Mouse (Mus musculus): ENCODE results near the gene Tab1. TPM values are rescaled to one million over a fixed set of nuclear protein-coding genes. Genes with fewer than 3 reads are reported as not detected.

The Tab1 gene
- polyA plus RNA-seq (2016; fragmentation: Nextera tagmentation; extraction: Ambion mirVana) = 40.8 and 42.8 TPM in 2 replicates

DNA sequence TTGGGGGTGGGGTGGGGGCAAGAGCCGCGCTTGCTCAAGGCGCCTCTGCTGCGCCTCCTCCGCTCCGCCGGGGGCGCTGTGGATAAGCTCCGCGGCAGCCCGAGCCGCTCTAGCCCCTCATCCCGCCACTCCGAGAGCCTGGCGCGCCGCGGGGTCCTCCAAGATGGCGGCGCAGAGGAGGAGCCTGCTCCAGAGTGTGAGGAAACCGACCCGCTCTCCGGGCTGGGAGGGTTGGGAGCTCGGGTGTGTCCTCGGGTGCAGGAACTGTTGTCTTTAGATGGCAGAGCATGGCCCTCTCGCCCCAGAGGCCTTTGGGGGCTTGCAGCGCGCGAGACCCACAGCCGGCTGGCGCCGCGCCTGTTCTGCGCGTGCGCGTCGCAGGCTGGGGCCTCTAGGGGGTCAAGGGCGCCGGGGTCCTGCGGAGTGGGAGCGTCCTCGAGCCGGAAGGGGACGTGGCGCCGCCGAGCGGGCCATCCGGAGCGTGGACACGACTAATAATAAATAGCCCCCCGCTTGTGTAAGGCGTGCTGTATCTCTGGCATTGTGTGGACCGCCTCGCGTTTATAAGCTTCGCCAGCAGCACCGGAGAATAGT is at the start of gene Tab1:
Gene Tab1 (plus strand): TSS at position 135 of the 594 bp plus-strand sequence.
- Histone ChIP-seq H3K27ac (peak within 1 kb of the TSS; percentile 100), H3K36me3 (replicated peaks) (peaks cover 23% of the 10 kb centered on the region), H3K4me1 (peaks cover 29% of the 10 kb centered on the region), H3K27me3 (ENCODE audit: poor library complexity, severe bottlenecking) (no peaks in the 10 kb centered on the region; the same call in 1 of the 2 replicates), H3K9me3 (no peaks in the 10 kb centered on the region), H3K4me3 (peak within 1 kb of the TSS; percentile 84)
- WGBS = under 1% methylated on average over 59 of the region's 59 CpGs
- peak; percentile 93 for DNase-seq (ENCODE audit: extremely low spot score, low spot score)

GRCm38 (mm10) chr15:80083276-80083731 is 49.6 kb upstream of the Tab1 start:
- Histone ChIP-seq H3K4me3 (peak overlapping the region; percentile 71), H3K9me3 (peaks cover 3% of the 10 kb centered on the region; the same call in 1 of the 2 replicates), H3K4me1 (peaks cover 28% of the 10 kb centered on the region), H3K27me3 (ENCODE audit: poor library complexity, severe bottlenecking) (no peaks in the 10 kb centered on the region), H3K27ac (peak overlapping the region; percentile 93), H3K36me3 (replicated peaks) (peaks cover 43% of the 10 kb centered on the region)
- peak; percentile 98 for DNase-seq (ENCODE audit: extremely low spot score, low spot score)
- WGBS = under 1% methylated on average over 30 of the region's 30 CpGs

DNA sequence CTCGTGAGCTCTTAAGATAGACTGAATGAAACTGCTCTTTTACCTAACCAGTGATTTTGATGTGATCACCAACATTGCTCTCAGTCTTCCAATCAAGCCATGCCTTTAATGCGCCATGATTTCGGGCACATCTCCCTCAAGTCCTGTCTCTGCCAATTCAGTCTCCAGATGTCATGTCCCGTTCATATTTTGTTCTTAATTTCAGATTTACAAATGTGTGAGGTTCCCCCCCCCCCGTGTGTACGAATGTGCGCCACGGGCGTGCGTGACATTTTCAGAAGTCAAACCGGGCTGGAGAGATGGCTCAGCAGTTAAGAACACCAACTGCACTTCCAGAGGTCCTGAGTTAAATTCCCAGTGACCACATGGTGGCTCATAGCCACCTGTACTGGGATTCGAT is 49.2 kb upstream of the Tab1 start:
- Histone ChIP-seq H3K27ac (peak overlapping the region; percentile 93), H3K27me3 (ENCODE audit: poor library complexity, severe bottlenecking) (no peaks in the 10 kb centered on the region), H3K4me1 (peaks cover 28% of the 10 kb centered on the region), H3K4me3 (peak overlapping the region; percentile 71), H3K36me3 (replicated peaks) (peaks cover 39% of the 10 kb centered on the region), H3K9me3 (peaks cover 3% of the 10 kb centered on the region; the same call in 1 of the 2 replicates)
- 2% methylated on average over 12 of the region's 12 CpGs for WGBS
- peak; percentile 60 for DNase-seq (ENCODE audit: extremely low spot score, low spot score)

DNA sequence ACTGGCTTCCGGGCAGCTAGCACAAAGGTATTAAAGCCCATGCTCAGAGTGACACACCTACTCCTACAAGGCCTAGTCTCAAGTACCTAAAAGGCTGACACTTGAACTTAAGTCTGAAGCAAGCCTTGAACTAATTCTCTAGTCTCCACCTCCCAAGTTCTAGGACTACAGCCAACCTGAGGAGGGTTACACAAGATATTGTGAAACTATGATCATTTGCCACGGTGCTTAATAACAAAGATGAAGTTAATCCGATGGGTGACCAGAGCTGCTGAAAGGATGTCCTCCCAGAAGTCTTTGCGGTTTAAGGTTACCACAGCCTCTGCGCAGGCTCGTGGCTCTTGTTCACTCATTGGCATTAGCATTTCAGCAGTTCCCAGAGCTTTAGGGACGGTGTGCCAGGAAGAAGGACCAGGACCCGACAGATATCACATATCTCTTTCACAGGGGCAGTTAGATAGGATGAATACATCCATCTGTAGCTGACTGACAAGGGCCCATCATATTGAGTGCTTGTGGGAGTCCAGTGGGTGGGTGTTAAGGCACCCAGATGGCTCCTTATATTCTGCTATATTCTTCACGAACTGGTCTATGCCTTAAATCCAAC is 45.4 kb upstream of the Tab1 start:
- WGBS = 87% methylated on average over 9 of the region's 9 CpGs
- peaks cover under 1% of the 10 kb centered on the region for H3K36me3 ChIP-seq (replicated peaks)
- no peak overlapping the region for H3K27ac ChIP-seq

DNA sequence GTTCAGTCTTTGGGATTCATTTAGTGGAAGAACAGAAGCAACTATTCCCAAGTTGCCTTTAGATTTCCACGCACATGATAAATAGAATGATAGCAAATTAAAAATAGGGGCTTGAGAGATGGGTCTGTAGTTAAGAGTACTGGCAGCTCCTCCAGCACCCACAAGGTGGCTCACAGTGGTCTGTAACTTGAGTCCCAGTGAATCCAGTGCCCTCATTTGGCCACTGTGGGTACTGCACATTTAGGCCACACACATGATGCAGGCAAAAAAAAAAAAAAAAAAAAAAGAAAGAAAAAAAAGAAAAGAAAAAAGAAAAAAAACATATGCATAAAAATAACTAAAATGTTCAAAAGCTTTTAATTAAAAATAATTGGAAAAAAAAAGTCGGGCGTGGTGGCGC is 44.3 kb upstream of the Tab1 start:
- no peak overlapping the region for H3K4me3 ChIP-seq
- peak; percentile 83 for DNase-seq (ENCODE audit: extremely low spot score, low spot score)
- no peak overlapping the region for H3K27ac ChIP-seq
- WGBS = 32% methylated on average over 4 of the region's 4 CpGs
- no peaks in the 10 kb centered on the region for H3K36me3 ChIP-seq (replicated peaks)
- H3K9me3 ChIP-seq = peaks cover 3% of the 10 kb centered on the region; the same call in 1 of the 2 replicates
- H3K27me3 ChIP-seq (ENCODE audit: poor library complexity, severe bottlenecking) = peaks cover 45% of the 10 kb centered on the region
- peaks cover 29% of the 10 kb centered on the region for H3K4me1 ChIP-seq

More for the DNA sequence above, 45.4 kb upstream of the Tab1 start:
- Histone ChIP-seq H3K27me3 (ENCODE audit: poor library complexity, severe bottlenecking) (peaks cover 34% of the 10 kb centered on the region), H3K4me3 (no peak overlapping the region), H3K4me1 (peaks cover 24% of the 10 kb centered on the region), H3K9me3 (peaks cover 3% of the 10 kb centered on the region; the same call in 1 of the 2 replicates)
- DNase-seq (ENCODE audit: extremely low spot score, low spot score) = no peak

GRCm38 (mm10) chr15:80090155-80090554 is 42.8 kb upstream of the Tab1 start:
- Histone ChIP-seq H3K36me3 (replicated peaks) (no peaks in the 10 kb centered on the region), H3K27ac (no peak overlapping the region), H3K4me3 (no peak overlapping the region), H3K9me3 (peaks cover 3% of the 10 kb centered on the region; the same call in 1 of the 2 replicates), H3K4me1 (peaks cover 29% of the 10 kb centered on the region), H3K27me3 (ENCODE audit: poor library complexity, severe bottlenecking) (peaks cover 52% of the 10 kb centered on the region)
- WGBS = 81% methylated on average over 11 of the region's 11 CpGs
- DNase-seq (ENCODE audit: extremely low spot score, low spot score) = no peak

DNA sequence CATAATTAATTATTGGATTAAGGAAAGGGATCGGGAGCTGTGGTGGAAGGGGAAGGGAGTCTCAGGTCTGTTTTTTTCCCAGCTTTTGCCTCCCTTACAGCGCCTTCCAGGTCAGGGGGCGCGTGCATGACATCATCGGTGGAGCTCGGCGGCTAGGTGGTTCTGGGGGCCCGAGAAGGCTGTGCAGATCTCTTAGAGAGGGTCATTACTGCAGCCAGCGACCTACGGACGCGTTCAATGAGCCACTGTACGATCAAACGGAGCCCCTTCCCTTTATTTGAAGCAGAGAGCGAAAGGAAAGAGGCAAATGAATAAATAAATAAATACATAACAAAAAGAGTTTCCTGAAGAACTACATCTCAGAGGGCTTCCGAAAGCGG is 42.2 kb upstream of the Tab1 start:
- Histone ChIP-seq H3K4me1 (peaks cover 29% of the 10 kb centered on the region), H3K4me3 (peak overlapping the region; percentile 77), H3K27me3 (ENCODE audit: poor library complexity, severe bottlenecking) (peaks cover 56% of the 10 kb centered on the region), H3K9me3 (peaks cover 3% of the 10 kb centered on the region; the same call in 1 of the 2 replicates), H3K27ac (peak overlapping the region; percentile 76), H3K36me3 (replicated peaks) (no peaks in the 10 kb centered on the region)
- peak; percentile 63 for DNase-seq (ENCODE audit: extremely low spot score, low spot score)
- WGBS = 2% methylated on average over 17 of the region's 17 CpGs

GRCm38 (mm10) chr15:80091121-80091955 is 41.6 kb upstream of the Tab1 start, which contains the start of the genes Syngr1 and Rpl3:
Gene Syngr1, plus strand, starts transcription at chr15:80091334.
Gene Rpl3, minus strand, starts transcription at chr15:80091868.
- under 1% methylated on average over 85 of the region's 86 CpGs for WGBS
- H3K4me1 ChIP-seq = peaks cover 30% of the 10 kb centered on the region
- H3K9me3 ChIP-seq = peaks cover 3% of the 10 kb centered on the region; the same call in 1 of the 2 replicates
- no peaks in the 10 kb centered on the region for H3K36me3 ChIP-seq (replicated peaks)
- DNase-seq (ENCODE audit: extremely low spot score, low spot score) = peak; percentile 76
- peaks cover 62% of the 10 kb centered on the region for H3K27me3 ChIP-seq (ENCODE audit: poor library complexity, severe bottlenecking)
- H3K4me3 ChIP-seq = peak within 1 kb of the TSS; percentile 77
- peak within 1 kb of the TSS; percentile 76 for H3K27ac ChIP-seq

- H3K27me3 ChIP-seq (ENCODE audit: poor library complexity, severe bottlenecking) = peaks cover 70% of the 10 kb centered on the region
- no peaks in the 10 kb centered on the region for H3K36me3 ChIP-seq (replicated peaks)
- peak overlapping the region; percentile 77 for H3K4me3 ChIP-seq
- WGBS = 19% methylated on average over 7 of the region's 7 CpGs
- DNase-seq (ENCODE audit: extremely low spot score, low spot score) = no peak
- H3K9me3 ChIP-seq = no peaks in the 10 kb centered on the region
- H3K27ac ChIP-seq = no peak overlapping the region
- peaks cover 37% of the 10 kb centered on the region for H3K4me1 ChIP-seq
Observed at GRCm38 (mm10) chr15:80092041-80092441, 40.9 kb upstream of the Tab1 start.

GRCm38 (mm10) chr15:80092599-80092998 is 40.3 kb upstream of the Tab1 start:
- no peaks in the 10 kb centered on the region for H3K9me3 ChIP-seq
- 12% methylated on average over 8 of the region's 8 CpGs for WGBS
- peaks cover 43% of the 10 kb centered on the region for H3K4me1 ChIP-seq
- DNase-seq (ENCODE audit: extremely low spot score, low spot score) = no peak
- H3K36me3 ChIP-seq (replicated peaks) = no peaks in the 10 kb centered on the region
- peak overlapping the region; percentile 77; the same call in 1 of the 2 replicates for H3K4me3 ChIP-seq
- no peak overlapping the region for H3K27ac ChIP-seq
- peaks cover 75% of the 10 kb centered on the region for H3K27me3 ChIP-seq (ENCODE audit: poor library complexity, severe bottlenecking)

GRCm38 (mm10) chr15:80094201-80094600 is 38.7 kb upstream of the Tab1 start:
- no peak overlapping the region for H3K27ac ChIP-seq
- 95% methylated on average over 13 of the region's 13 CpGs for WGBS
- H3K27me3 ChIP-seq (ENCODE audit: poor library complexity, severe bottlenecking) = peaks cover 90% of the 10 kb centered on the region
- no peaks in the 10 kb centered on the region for H3K36me3 ChIP-seq (replicated peaks)
- no peaks in the 10 kb centered on the region for H3K9me3 ChIP-seq
- H3K4me1 ChIP-seq = peaks cover 59% of the 10 kb centered on the region
- no peak for DNase-seq (ENCODE audit: extremely low spot score, low spot score)
- no peak overlapping the region for H3K4me3 ChIP-seq

DNA sequence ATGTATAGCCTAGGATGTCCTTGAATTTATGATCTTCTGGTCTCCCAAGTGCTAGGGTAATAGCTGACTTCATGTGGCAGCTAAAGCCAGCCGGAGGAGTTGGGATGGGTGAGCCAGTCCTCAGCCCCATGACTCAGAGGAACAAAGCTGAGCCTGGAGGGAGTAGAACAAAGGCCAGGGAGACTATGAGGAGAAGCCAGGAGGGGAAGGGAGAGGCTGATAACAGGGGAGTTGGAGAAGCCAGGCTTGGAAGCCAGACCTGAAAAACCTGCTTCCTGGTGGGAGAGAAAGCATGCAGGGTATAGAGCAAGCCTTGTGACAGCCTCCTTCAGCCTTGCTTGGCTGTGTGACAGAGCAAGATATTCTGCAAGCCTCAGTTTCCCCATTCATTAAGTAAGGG is 37.3 kb upstream of the Tab1 start:
- Histone ChIP-seq H3K4me1 (peaks cover 55% of the 10 kb centered on the region), H3K27me3 (ENCODE audit: poor library complexity, severe bottlenecking) (peaks cover 82% of the 10 kb centered on the region), H3K9me3 (no peaks in the 10 kb centered on the region), H3K36me3 (replicated peaks) (no peaks in the 10 kb centered on the region), H3K27ac (no peak overlapping the region), H3K4me3 (no peak overlapping the region)
- 74% methylated on average over 1 of the region's 1 CpGs for WGBS
- DNase-seq (ENCODE audit: extremely low spot score, low spot score) = no peak

Measured in forebrain, embryonic 10.5 days (tissue).